Mouse (Mus musculus): ENCODE measurements around the gene Usp43.

DNA sequence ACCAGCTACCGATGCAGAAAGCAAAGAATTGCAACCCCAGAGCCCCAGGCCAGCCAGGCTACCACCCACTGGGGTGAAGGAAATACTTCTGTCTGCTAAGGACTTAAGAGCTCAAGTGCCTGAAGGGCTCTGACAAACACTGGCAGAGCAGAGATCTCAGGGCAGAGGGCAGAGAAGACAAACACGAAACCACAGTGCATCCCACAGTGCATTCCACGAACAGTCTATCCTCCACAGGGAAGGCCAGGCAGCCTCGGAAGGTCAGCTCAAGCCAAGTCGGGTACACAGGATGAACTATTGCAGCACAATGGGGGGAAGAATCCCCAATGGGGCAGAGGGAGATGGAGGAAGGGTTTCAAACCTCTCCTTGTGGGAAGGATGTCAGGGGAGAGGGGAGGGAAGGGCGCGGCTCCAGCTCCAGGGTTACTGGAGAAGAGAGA lies 60.5 kb downstream of the Usp43 start:
- TF ChIP-seq CTCF (IDR thresholded peaks at IDR 0.05; ENCODE audit: low read depth, low read length) (no peak), GATA1 (IDR thresholded peaks at IDR 0.05; ENCODE audit: borderline replicate concordance, low read length) (no peak), TAL1 (conservative IDR thresholded peaks at IDR 0.05; ENCODE audit: low read depth, low read length) (no peak)

Data from G1E (cell line).